Mouse (Mus musculus): Measurements from ENCODE around the gene BC004004. TPM values are rescaled to one million over a fixed set of nuclear protein-coding genes. Genes with fewer than 3 reads are reported as not detected.

Gene BC004004
- polyA plus RNA-seq, 1 experiment from 2014 or later = 85.6 TPM

DNA sequence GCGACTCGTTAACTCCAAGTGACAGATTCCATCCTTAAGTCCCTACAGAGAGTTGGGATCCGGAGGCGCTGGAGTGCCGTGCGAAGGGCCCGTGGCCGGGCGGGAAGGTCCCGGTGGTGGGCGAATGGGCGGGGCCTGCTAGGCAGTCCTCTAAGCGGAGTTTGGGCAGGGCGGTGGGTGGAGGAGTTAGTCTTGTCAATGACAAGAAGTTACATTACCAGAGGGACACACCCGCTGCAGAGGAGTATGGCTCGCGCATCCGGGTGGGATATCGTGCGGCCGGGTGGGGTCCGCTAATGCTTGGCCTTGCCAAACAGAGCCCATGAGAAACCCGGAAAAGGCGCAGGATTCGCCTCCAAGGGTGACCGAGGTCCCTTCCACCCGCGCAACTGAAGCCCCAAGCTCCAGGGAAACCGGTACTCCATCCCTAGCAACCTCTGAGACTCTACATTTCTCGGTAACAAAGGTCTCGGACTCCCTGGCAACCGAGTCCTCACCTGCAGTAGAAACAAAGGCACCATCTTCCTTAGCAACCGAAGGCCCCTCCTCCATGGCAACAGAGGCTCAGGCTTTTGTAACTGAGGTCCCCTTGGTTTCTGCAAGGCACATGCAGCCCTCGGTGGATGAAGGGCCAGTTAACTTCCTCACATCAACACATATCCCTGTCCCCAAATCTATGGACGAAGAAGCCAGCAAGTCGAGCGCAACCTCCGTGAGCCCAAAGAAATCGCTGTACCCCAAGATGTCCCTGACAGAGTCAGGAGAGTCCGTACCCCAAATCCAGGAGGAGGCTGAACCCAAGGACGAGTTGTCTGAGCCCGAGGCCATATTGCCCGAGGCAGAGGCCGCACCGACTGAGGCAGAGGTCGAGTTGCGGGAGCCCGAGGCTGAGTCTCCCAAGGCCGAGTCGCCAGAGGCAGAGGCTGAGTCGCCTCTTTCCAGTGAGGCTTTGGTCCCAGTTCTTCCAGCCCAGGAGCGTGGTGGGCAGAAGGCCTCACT lies 58.2 kb downstream of the BC004004 start:
- Histone ChIP-seq H3K4me2 (replicated peaks; ENCODE audit: low read depth, low read length) (peak overlapping the region; percentile 55), H3K36me3 (ENCODE audit: insufficient read depth, low read length) (peaks cover 10% of the 10 kb centered on the region; the same call in 1 of the 2 replicates), H3K9me3 (ENCODE audit: low read length) (no peaks in the 10 kb centered on the region), H3K9ac (replicated peaks; ENCODE audit: low read length) (peak overlapping the region; percentile 33), H3K27ac (ENCODE audit: low read length) (no peak overlapping the region), H3K4me1 (ENCODE audit: insufficient read depth, low read length) (peaks cover 21% of the 10 kb centered on the region), H3K4me3 (ENCODE audit: low read length) (peak overlapping the region; percentile 31), H3K27me3 (ENCODE audit: insufficient read depth, low read length) (peaks cover 5% of the 10 kb centered on the region; the same call in 1 of the 2 replicates)
- WGBS = 20% methylated on average over 52 of the region's 52 CpGs
- ATAC-seq (ENCODE audit: low FRiP score, low TSS enrichment) = no peak; the same call in 1 of the 2 replicates

DNA sequence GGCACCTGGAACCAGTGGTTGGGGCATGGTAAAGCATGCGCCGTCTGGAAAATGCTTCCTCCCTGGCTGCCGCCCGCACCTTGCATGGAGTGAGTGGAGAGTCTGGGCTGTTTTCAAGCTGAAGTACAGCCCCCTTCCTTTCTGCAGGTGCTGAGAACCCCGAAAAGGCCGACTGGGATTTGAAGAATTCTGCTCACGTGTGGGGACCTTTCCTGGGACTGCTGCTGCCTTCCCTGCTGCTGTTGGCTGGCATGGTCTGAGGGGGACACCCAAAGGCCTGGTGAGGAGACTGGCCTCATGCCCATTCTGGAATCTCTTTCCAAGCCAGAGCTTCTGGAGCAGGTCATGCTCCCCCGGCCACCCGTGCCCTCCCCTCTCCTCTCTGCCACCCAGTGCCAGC lies 59.1 kb downstream of the BC004004 start:
- WGBS = 79% methylated on average over 9 of the region's 9 CpGs
- peaks cover 15% of the 10 kb centered on the region for H3K4me1 ChIP-seq (ENCODE audit: insufficient read depth, low read length)
- no peak overlapping the region for H3K9ac ChIP-seq (replicated peaks; ENCODE audit: low read length)
- no peak for ATAC-seq (ENCODE audit: low FRiP score, low TSS enrichment)
- H3K9me3 ChIP-seq (ENCODE audit: low read length) = no peaks in the 10 kb centered on the region
- peaks cover 18% of the 10 kb centered on the region for H3K36me3 ChIP-seq (ENCODE audit: insufficient read depth, low read length)
- H3K27ac ChIP-seq (ENCODE audit: low read length) = no peak overlapping the region
- H3K4me3 ChIP-seq (ENCODE audit: low read length) = no peak overlapping the region
- H3K4me2 ChIP-seq (replicated peaks; ENCODE audit: low read depth, low read length) = no peak overlapping the region
- H3K27me3 ChIP-seq (ENCODE audit: insufficient read depth, low read length) = no peaks in the 10 kb centered on the region

DNA sequence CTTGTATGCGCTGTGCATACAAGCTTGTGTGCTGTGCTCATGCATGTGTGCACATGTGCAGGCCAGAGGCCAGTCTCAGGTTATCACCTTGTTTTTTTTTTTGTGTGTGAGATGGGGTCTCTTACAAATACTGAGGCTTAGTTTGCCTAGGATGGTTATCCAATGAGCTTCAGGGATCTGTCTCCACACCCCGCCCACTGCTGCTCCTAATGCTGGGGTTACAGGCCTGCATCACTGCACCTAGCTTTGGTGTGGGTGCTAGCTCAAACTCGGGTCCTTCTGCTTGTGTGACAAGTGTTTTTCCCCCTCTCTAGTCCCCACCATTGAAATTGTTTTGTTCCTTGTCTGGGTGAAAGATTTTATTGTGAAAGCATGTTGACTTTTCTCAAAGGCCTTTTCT lies 61.6 kb downstream of the BC004004 start:
- ATAC-seq (ENCODE audit: low FRiP score, low TSS enrichment) = no peak
- H3K27me3 ChIP-seq (ENCODE audit: insufficient read depth, low read length) = no peaks in the 10 kb centered on the region
- no peaks in the 10 kb centered on the region for H3K9me3 ChIP-seq (ENCODE audit: low read length)
- H3K9ac ChIP-seq (replicated peaks; ENCODE audit: low read length) = no peak overlapping the region; the same call in 1 of the 2 replicates
- no peak overlapping the region for H3K4me2 ChIP-seq (replicated peaks; ENCODE audit: low read depth, low read length)
- H3K36me3 ChIP-seq (ENCODE audit: insufficient read depth, low read length) = peaks cover 39% of the 10 kb centered on the region
- no peak overlapping the region for H3K4me3 ChIP-seq (ENCODE audit: low read length)
- peaks cover 15% of the 10 kb centered on the region for H3K4me1 ChIP-seq (ENCODE audit: insufficient read depth, low read length)
- peak overlapping the region; percentile 66; the same call in 1 of the 2 replicates for H3K27ac ChIP-seq (ENCODE audit: low read length)
- 81% methylated on average over 3 of the region's 3 CpGs for WGBS

DNA sequence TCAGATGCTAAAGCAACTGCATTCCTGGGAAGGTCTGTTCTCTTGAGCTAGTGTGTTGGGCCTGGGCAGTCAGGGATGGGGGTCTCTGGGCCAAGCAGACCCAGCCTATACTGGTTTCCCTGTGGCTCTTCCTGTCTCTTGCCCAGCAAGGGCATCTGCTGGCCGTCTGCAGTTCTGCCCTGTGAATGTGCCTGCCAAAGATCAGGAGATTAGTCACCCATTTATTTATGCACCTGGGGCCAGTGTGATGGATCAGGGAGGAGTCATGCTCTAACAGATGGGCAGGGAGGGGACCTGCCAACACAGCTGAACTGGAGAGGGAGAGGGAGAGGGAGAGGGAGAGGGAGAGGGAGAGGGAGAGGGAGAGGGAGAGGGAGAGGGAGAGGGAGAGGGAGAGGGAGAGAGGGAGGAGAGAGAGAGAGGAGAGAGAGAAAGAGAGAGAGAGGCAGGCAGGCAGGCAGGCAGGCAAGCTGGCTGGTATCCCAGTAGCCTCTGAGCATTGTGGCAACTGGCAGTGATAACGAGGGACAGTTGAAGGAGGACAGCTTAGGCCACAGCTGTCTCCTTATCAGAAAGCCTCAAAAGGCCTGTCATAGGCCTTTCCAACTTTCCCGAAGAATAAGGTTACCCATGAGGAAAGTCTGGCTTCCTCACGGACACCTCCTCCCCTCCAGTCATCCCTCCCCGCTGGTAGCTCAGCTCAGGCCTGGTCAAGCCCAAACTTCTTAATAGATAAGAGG lies 62.3 kb downstream of the BC004004 start:
- Histone ChIP-seq H3K4me1 (ENCODE audit: insufficient read depth, low read length) (peaks cover 15% of the 10 kb centered on the region), H3K9me3 (ENCODE audit: low read length) (no peaks in the 10 kb centered on the region), H3K36me3 (ENCODE audit: insufficient read depth, low read length) (peaks cover 45% of the 10 kb centered on the region), H3K9ac (replicated peaks; ENCODE audit: low read length) (no peak overlapping the region; the same call in 1 of the 2 replicates), H3K4me3 (ENCODE audit: low read length) (no peak overlapping the region), H3K27me3 (ENCODE audit: insufficient read depth, low read length) (no peaks in the 10 kb centered on the region), H3K27ac (ENCODE audit: low read length) (peak overlapping the region; percentile 72), H3K4me2 (replicated peaks; ENCODE audit: low read depth, low read length) (no peak overlapping the region)
- WGBS = 33% methylated on average over 5 of the region's 5 CpGs
- 0 out of 2 replicates have a peak, but pooled peaks have one; percentile 43 for ATAC-seq (ENCODE audit: low FRiP score, low TSS enrichment)

DNA sequence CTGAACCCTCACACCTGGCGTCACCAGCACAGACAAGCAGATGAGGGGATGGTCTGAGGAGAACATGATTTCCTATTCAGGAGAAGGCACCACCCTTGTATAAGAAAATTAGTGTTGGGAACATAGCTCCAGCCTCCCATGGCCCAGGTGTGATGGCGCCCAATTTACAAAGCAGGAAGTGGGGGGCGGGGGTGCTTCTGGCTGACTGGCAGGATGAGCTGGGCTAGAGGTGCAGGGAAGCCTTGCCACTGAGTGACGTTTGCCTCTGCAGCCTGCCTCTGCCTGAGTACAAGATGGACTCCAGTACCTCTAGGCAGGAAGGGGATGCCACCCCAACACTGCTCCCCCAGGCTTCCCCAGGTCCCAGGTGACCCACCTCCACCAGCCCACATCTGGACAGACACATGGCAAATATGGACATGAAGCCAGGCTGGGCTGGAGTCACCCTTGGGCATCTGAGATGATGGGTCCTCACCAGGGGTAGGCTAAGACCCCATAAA lies 63.6 kb downstream of the BC004004 start:
- Histone ChIP-seq H3K27me3 (ENCODE audit: insufficient read depth, low read length) (no peaks in the 10 kb centered on the region), H3K4me2 (replicated peaks; ENCODE audit: low read depth, low read length) (no peak overlapping the region), H3K9me3 (ENCODE audit: low read length) (no peaks in the 10 kb centered on the region), H3K9ac (replicated peaks; ENCODE audit: low read length) (no peak overlapping the region), H3K36me3 (ENCODE audit: insufficient read depth, low read length) (peaks cover 59% of the 10 kb centered on the region), H3K4me1 (ENCODE audit: insufficient read depth, low read length) (0 out of 2 replicates have a peak, but pooled peaks cover 4% of the 10 kb centered on the region), H3K4me3 (ENCODE audit: low read length) (no peak overlapping the region), H3K27ac (ENCODE audit: low read length) (no peak overlapping the region)
- 80% methylated on average over 4 of the region's 4 CpGs for WGBS
- ATAC-seq (ENCODE audit: low FRiP score, low TSS enrichment) = no peak

DNA sequence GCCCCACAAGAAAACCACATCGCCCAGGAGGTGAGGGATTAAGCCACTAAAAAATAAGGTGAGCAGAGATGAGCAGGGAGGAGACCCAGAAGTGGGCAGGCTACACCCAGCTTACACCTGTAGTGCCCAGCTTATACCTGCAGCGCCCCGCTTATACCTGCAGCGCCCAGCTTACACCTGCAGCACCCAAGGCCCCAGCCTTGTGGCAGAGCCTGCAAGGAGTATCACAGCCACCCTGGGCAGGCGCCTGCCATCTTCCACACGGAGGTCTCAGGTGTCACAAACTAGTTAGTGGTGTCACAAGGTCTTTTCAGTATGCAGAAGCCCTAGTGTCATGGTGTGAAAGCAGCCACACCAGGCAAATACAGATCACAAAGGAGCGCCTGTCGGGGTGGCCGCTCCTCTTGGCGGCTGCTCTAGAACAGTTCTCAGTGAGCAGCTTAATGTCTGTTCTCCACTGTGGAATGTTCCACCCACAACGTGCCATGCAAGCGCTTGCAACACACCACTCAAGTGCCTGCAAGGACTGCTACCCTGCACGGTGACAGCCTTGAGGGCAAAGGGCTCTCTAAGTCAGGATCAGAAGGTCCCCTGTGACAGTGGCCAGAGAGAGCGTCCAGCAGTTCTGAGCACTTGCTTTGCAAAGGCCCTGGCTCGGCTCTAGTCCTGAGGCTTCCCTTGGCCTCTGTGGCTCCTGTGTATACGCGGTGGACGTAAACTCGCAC lies 67.8 kb downstream of the BC004004 start:
- H3K4me3 ChIP-seq (ENCODE audit: low read length) = no peak overlapping the region
- peaks cover 22% of the 10 kb centered on the region for H3K4me1 ChIP-seq (ENCODE audit: insufficient read depth, low read length)
- no peak overlapping the region for H3K9ac ChIP-seq (replicated peaks; ENCODE audit: low read length)
- no peak overlapping the region for H3K27ac ChIP-seq (ENCODE audit: low read length)
- no peaks in the 10 kb centered on the region for H3K27me3 ChIP-seq (ENCODE audit: insufficient read depth, low read length)
- 89% methylated on average over 19 of the region's 19 CpGs for WGBS
- H3K36me3 ChIP-seq (ENCODE audit: insufficient read depth, low read length) = peaks cover 80% of the 10 kb centered on the region
- H3K4me2 ChIP-seq (replicated peaks; ENCODE audit: low read depth, low read length) = no peak overlapping the region
- ATAC-seq (ENCODE audit: low FRiP score, low TSS enrichment) = no peak
- no peaks in the 10 kb centered on the region for H3K9me3 ChIP-seq (ENCODE audit: low read length)

DNA sequence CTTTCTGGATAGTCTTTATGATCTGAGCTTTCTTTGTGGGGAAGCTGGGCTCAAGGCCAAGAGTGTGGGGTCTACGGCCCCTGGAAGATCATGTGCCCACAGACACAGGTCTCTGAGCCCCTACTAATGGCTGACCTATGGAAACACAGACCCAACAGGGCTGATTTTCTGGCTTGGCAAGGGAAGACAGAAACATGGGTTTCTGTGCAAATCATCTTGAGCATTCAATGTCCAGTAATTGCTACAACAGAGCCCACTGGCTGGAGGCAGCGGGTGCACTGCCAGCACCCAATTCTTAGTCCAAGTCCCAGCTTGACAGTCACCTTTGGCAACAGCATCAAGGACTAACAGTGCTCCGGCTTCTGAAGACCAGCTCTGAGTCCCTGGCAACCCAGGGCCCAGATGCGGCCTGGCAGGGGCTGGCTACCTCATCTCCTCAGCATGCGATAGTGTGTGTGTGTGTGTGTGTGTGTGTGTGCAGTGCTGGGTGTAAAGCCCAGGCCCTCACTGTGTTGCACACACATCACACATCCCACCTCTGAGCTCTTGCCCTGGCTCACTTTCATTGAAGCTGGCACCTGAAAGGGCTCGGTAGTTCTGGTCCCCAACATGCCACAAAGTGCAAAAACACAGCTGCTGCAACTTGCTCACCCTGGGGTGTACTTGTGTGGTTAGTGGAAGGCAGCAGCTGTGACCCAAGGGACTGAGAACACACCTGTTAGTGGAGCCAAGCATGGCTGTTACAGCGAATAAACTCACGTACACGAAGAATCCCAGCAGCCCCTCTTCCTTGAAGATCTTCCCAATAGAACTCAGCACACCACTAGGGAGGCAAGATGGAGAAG lies 69.6 kb downstream of the BC004004 start:
- no peaks in the 10 kb centered on the region for H3K9me3 ChIP-seq (ENCODE audit: low read length)
- no peak overlapping the region for H3K9ac ChIP-seq (replicated peaks; ENCODE audit: low read length)
- no peaks in the 10 kb centered on the region for H3K27me3 ChIP-seq (ENCODE audit: insufficient read depth, low read length)
- 91% methylated on average over 9 of the region's 9 CpGs for WGBS
- no peak overlapping the region for H3K4me2 ChIP-seq (replicated peaks; ENCODE audit: low read depth, low read length)
- H3K4me1 ChIP-seq (ENCODE audit: insufficient read depth, low read length) = peaks cover 38% of the 10 kb centered on the region
- H3K27ac ChIP-seq (ENCODE audit: low read length) = peak overlapping the region; percentile 73; the same call in 1 of the 2 replicates
- peaks cover 66% of the 10 kb centered on the region for H3K36me3 ChIP-seq (ENCODE audit: insufficient read depth, low read length)
- H3K4me3 ChIP-seq (ENCODE audit: low read length) = no peak overlapping the region
- no peak for ATAC-seq (ENCODE audit: low FRiP score, low TSS enrichment)

DNA sequence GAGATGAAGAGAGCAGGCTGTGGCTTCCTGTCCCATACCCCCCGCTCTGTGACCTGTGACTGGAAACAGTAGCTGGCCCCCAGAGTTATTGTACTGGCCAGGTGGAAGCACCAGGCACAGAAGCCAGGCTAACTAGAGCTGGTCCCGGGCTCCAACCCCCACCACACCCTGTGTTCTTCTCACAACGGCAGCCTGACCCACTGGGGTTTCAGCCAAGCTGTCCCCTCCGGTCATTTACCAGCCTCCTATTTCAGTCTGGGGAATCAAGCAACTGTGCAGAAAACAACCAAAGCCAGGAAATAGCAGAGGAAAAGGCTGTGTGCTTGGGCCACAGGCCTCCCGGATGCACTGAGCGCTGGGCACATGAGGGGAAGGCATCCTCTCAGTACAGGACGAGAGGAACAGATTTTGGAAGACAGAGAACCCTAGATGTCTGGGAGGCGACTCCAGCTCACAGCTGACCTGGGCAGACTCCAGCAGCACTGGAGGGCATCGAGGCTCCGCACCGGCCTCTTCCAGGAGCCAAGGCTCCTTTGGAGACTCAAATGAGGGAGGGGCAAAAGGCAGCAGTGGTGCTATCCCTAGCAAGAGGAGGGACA lies 70.7 kb downstream of the BC004004 start:
- no peak overlapping the region for H3K4me2 ChIP-seq (replicated peaks; ENCODE audit: low read depth, low read length)
- ATAC-seq (ENCODE audit: low FRiP score, low TSS enrichment) = no peak
- H3K27me3 ChIP-seq (ENCODE audit: insufficient read depth, low read length) = no peaks in the 10 kb centered on the region
- WGBS = 63% methylated on average over 11 of the region's 11 CpGs
- peak overlapping the region; percentile 73 for H3K27ac ChIP-seq (ENCODE audit: low read length)
- H3K4me1 ChIP-seq (ENCODE audit: insufficient read depth, low read length) = peaks cover 38% of the 10 kb centered on the region
- peaks cover 58% of the 10 kb centered on the region for H3K36me3 ChIP-seq (ENCODE audit: insufficient read depth, low read length)
- peak overlapping the region; percentile 33; the same call in 1 of the 2 replicates for H3K9ac ChIP-seq (replicated peaks; ENCODE audit: low read length)
- H3K4me3 ChIP-seq (ENCODE audit: low read length) = no peak overlapping the region
- H3K9me3 ChIP-seq (ENCODE audit: low read length) = no peaks in the 10 kb centered on the region
